Mouse (Mus musculus): Measurements from ENCODE around the gene Zfp618.

DNA sequence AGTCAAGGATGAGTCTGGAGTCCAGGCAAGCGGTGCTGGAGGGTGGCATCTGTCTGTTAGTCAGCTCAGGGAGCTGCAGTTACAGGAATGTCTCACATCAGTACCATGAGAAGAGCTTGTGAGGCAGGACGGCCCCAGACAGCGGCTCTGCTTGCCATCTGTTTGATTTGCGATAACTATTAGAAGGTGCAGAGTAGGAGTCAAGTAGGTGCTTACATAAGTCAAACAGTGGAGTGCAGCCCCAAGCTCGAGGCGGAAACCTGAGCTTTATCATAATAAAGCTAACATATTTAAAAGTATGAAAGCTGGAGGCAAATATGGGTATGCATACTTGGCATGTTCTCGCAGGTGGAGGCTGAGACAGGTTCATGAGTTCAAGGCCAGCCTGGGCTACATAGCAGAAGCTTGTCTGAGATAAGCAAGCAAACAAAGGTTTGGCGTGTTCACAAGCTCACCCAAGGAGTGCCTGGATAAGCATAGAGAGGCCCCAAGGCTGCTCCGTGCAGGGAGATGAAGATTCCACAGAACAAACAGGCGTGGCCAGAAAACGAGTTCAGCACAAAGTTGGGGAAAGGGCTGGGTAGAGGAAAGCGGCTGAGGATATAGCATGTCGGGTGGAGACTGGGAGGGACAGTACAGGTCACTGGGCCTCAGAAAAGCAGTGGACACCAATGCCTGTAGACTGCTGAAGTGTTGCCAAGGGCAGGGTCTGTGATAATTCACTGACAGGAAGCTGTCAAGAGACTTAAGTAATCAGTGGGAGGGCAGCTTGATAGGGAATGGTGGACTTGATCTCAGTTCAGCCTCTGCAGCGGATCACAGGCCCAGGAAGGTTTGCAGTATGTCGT is 106.3 kb downstream of the Zfp618 start:
- TF ChIP-seq GATA1 (IDR thresholded peaks at IDR 0.05; ENCODE audit: borderline replicate concordance, low read length) (no peak), FLI1 (IDR thresholded peaks at IDR 0.05; ENCODE audit: low read length) (no peak)
